Mouse (Mus musculus): ENCODE data around the gene Nomo1. TPM values are rescaled to one million over a fixed set of nuclear protein-coding genes. Genes with fewer than 3 reads are reported as not detected.

The Nomo1 gene
- polyA plus RNA-seq, 1 experiment, result 43.9 TPM

DNA sequence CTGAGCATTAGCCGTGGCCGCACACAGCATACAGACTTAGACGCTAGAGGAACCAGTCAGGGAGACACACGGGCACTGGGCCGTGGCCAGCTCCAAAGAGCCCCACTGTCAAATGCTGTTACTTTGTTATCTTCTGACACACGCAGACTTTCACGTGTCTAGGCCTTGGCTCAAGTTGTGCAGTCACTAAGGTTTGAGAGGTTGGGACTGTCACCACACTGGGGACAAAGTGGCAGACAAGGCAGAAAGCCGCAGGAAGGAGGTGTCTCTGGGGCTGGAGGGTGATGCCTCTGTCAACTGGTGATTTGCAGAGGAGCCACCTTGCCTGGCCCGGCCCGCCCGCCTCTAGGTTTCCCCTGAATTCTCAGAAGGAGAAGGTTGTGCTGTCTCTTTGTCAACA is 91.8 kb downstream of the Nomo1 start:
- WGBS, result 84% methylated on average over 11 of the region's 11 CpGs
- Histone ChIP-seq H3K4me1 (ENCODE audit: control insufficient read depth, insufficient read depth, low read length) (no peaks in the 10 kb centered on the region), H3K4me3 (replicated peaks; ENCODE audit: control insufficient read depth, low read depth, low read length) (no peak overlapping the region), H3K27ac (ENCODE audit: control insufficient read depth, insufficient read depth, low read depth, low read length, poor library complexity) (no peak overlapping the region)
- TF ChIP-seq CTCF (IDR thresholded peaks at IDR 0.05; ENCODE audit: control insufficient read depth, insufficient read depth, low read length) (no peak), POLR2A (IDR thresholded peaks at IDR 0.05; ENCODE audit: borderline replicate concordance, control insufficient read depth, low read depth, low read length) (no peak)

- Histone ChIP-seq H3K4me1 (ENCODE audit: control insufficient read depth, insufficient read depth, low read length) (no peaks in the 10 kb centered on the region), H3K27ac (ENCODE audit: control insufficient read depth, insufficient read depth, low read depth, low read length, poor library complexity) (no peak overlapping the region), H3K4me3 (replicated peaks; ENCODE audit: control insufficient read depth, low read depth, low read length) (no peak overlapping the region)
- WGBS, result 58% methylated on average over 7 of the region's 7 CpGs
- no peak for TF ChIP-seq CTCF (IDR thresholded peaks at IDR 0.05; ENCODE audit: control insufficient read depth, insufficient read depth, low read length)
- no peak for TF ChIP-seq POLR2A (IDR thresholded peaks at IDR 0.05; ENCODE audit: borderline replicate concordance, control insufficient read depth, low read depth, low read length)
These were observed 94.7 kb downstream of the Nomo1 start for GRCm38 (mm10) chr7:46128196-46128595.

GRCm38 (mm10) chr7:46129463-46130179 is 96.1 kb downstream of the Nomo1 start:
- TF ChIP-seq POLR2A (IDR thresholded peaks at IDR 0.05; ENCODE audit: borderline replicate concordance, control insufficient read depth, low read depth, low read length) (no peak), CTCF (IDR thresholded peaks at IDR 0.05; ENCODE audit: control insufficient read depth, insufficient read depth, low read length) (no peak)
- H3K4me1 ChIP-seq (ENCODE audit: control insufficient read depth, insufficient read depth, low read length), result no peaks in the 10 kb centered on the region
- H3K4me3 ChIP-seq (replicated peaks; ENCODE audit: control insufficient read depth, low read depth, low read length), result no peak overlapping the region
- WGBS, result 73% methylated on average over 7 of the region's 7 CpGs
- H3K27ac ChIP-seq (ENCODE audit: control insufficient read depth, insufficient read depth, low read depth, low read length, poor library complexity), result no peak overlapping the region

GRCm38 (mm10) chr7:46130723-46131122 is 97.2 kb downstream of the Nomo1 start:
- Histone ChIP-seq H3K4me1 (ENCODE audit: control insufficient read depth, insufficient read depth, low read length) (no peaks in the 10 kb centered on the region), H3K27ac (ENCODE audit: control insufficient read depth, insufficient read depth, low read depth, low read length, poor library complexity) (no peak overlapping the region), H3K4me3 (replicated peaks; ENCODE audit: control insufficient read depth, low read depth, low read length) (no peak overlapping the region)
- WGBS, result 24% methylated on average over 7 of the region's 7 CpGs
- no peak for TF ChIP-seq POLR2A (IDR thresholded peaks at IDR 0.05; ENCODE audit: borderline replicate concordance, control insufficient read depth, low read depth, low read length)
- TF ChIP-seq CTCF (IDR thresholded peaks at IDR 0.05; ENCODE audit: control insufficient read depth, insufficient read depth, low read length), result no peak

- Histone ChIP-seq H3K27ac (ENCODE audit: control insufficient read depth, insufficient read depth, low read depth, low read length, poor library complexity) (no peak overlapping the region), H3K4me1 (ENCODE audit: control insufficient read depth, insufficient read depth, low read length) (no peaks in the 10 kb centered on the region), H3K4me3 (replicated peaks; ENCODE audit: control insufficient read depth, low read depth, low read length) (no peak overlapping the region)
- TF ChIP-seq CTCF (IDR thresholded peaks at IDR 0.05; ENCODE audit: control insufficient read depth, insufficient read depth, low read length) (no peak), POLR2A (IDR thresholded peaks at IDR 0.05; ENCODE audit: borderline replicate concordance, control insufficient read depth, low read depth, low read length) (no peak)
- WGBS, result 38% methylated on average over 3 of the region's 3 CpGs
These were observed 97.8 kb downstream of the Nomo1 start for GRCm38 (mm10) chr7:46131266-46131665.

- TF ChIP-seq CTCF (IDR thresholded peaks at IDR 0.05; ENCODE audit: control insufficient read depth, insufficient read depth, low read length) (no peak), POLR2A (IDR thresholded peaks at IDR 0.05; ENCODE audit: borderline replicate concordance, control insufficient read depth, low read depth, low read length) (no peak)
- no peaks in the 10 kb centered on the region for H3K4me1 ChIP-seq (ENCODE audit: control insufficient read depth, insufficient read depth, low read length)
- no peak overlapping the region for H3K4me3 ChIP-seq (replicated peaks; ENCODE audit: control insufficient read depth, low read depth, low read length)
- WGBS, result 74% methylated on average over 8 of the region's 8 CpGs
- H3K27ac ChIP-seq (ENCODE audit: control insufficient read depth, insufficient read depth, low read depth, low read length, poor library complexity), result no peak overlapping the region
These were observed 98.3 kb downstream of the Nomo1 start for GRCm38 (mm10) chr7:46131806-46132205.

- whole genome bisulfite sequencing, result 80% methylated on average over 12 of the region's 12 CpGs
- no peak overlapping the region for H3K27ac ChIP-seq (ENCODE audit: control insufficient read depth, insufficient read depth, low read depth, low read length, poor library complexity)
- TF ChIP-seq CTCF (IDR thresholded peaks at IDR 0.05; ENCODE audit: control insufficient read depth, insufficient read depth, low read length) (no peak), POLR2A (IDR thresholded peaks at IDR 0.05; ENCODE audit: borderline replicate concordance, control insufficient read depth, low read depth, low read length) (no peak)
- no peak overlapping the region for H3K4me3 ChIP-seq (replicated peaks; ENCODE audit: control insufficient read depth, low read depth, low read length)
- no peaks in the 10 kb centered on the region for H3K4me1 ChIP-seq (ENCODE audit: control insufficient read depth, insufficient read depth, low read length)
These were observed 98.7 kb downstream of the Nomo1 start for GRCm38 (mm10) chr7:46132229-46132628.

Other genes starting within 250 kb of the Nomo1 start
- gene Lmtk3, start 250.0 kb upstream of the Nomo1 start, polyA plus RNA-seq (2011; ENCODE audit: insufficient read depth, insufficient read length, low replicate concordance, missing spikeins), result not detected in 2 replicates
- gene Sult2b1, start 249.0 kb upstream of the Nomo1 start, polyA plus RNA-seq (2011; ENCODE audit: insufficient read depth, insufficient read length, low replicate concordance, missing spikeins), result 2.4 TPM in 1 of 2 replicates, not detected in the other
- gene Cyth2, start 219.1 kb upstream of the Nomo1 start, polyA plus RNA-seq (2011; ENCODE audit: insufficient read depth, insufficient read length, low replicate concordance, missing spikeins), result 30.7 and 64.7 TPM in 2 replicates
- 2.6 TPM in 1 of 2 replicates, not detected in the other for gene Kcnj14, start 208.9 kb upstream of the Nomo1 start, polyA plus RNA-seq (2011; ENCODE audit: insufficient read depth, insufficient read length, low replicate concordance, missing spikeins)
- 6.9 and 13.9 TPM in 2 replicates for gene Grwd1, start 202.8 kb upstream of the Nomo1 start, polyA plus RNA-seq (2011; ENCODE audit: insufficient read depth, insufficient read length, low replicate concordance, missing spikeins)
- 47.0 and 69.2 TPM in 2 replicates for gene Kdelr1, start 160.9 kb upstream of the Nomo1 start, polyA plus RNA-seq (2011; ENCODE audit: insufficient read depth, insufficient read length, low replicate concordance, missing spikeins)
- 0.97 and 2.5 TPM in 2 replicates for gene Grin2d, start 155.3 kb upstream of the Nomo1 start, polyA plus RNA-seq (2011; ENCODE audit: insufficient read depth, insufficient read length, low replicate concordance, missing spikeins)
- gene Syngr4, start 137.0 kb upstream of the Nomo1 start, polyA plus RNA-seq (2011; ENCODE audit: insufficient read depth, insufficient read length, low replicate concordance, missing spikeins), result not detected in 2 replicates
- gene Tmem143, start 136.8 kb upstream of the Nomo1 start, polyA plus RNA-seq (2011; ENCODE audit: insufficient read depth, insufficient read length, low replicate concordance, missing spikeins), result 3.6 and 9.6 TPM in 2 replicates
- gene Emp3, start 112.3 kb upstream of the Nomo1 start, polyA plus RNA-seq (2011; ENCODE audit: insufficient read depth, insufficient read length, low replicate concordance, missing spikeins), result 53.4 and 121 TPM in 2 replicates
- gene Ccdc114, start 109.6 kb upstream of the Nomo1 start, polyA plus RNA-seq (2011; ENCODE audit: insufficient read depth, insufficient read length, low replicate concordance, missing spikeins), result 1.7 and 5.7 TPM in 2 replicates
- 1.1 and 1.3 TPM in 2 replicates for gene Abcc6, start 3.4 kb upstream of the Nomo1 start, polyA plus RNA-seq (2011; ENCODE audit: insufficient read depth, insufficient read length, low replicate concordance, missing spikeins)
- gene Kcnj11, start 67.1 kb downstream of the Nomo1 start, polyA plus RNA-seq (2011; ENCODE audit: insufficient read depth, insufficient read length, low replicate concordance, missing spikeins), result not detected in 2 replicates
- gene Abcc8, start 146.3 kb downstream of the Nomo1 start, polyA plus RNA-seq (2011; ENCODE audit: insufficient read depth, insufficient read length, low replicate concordance, missing spikeins), result not detected in 2 replicates
- not detected in 2 replicates for gene Ush1c, start 204.8 kb downstream of the Nomo1 start, polyA plus RNA-seq (2011; ENCODE audit: insufficient read depth, insufficient read length, low replicate concordance, missing spikeins)
- gene Otog, start 207.3 kb downstream of the Nomo1 start, polyA plus RNA-seq (2011; ENCODE audit: insufficient read depth, insufficient read length, low replicate concordance, missing spikeins), result not detected in 2 replicates

Data from bone marrow, adult 2 months (tissue).